Mouse (Mus musculus) cerebellum, adult 11-12 months (tissue): ENCODE measurements at regions not wholly inside any gene's neighbourhood (a gene's known extent, or its start where the extent isn't known, plus 50 kb on each side); places are given as distances from the start of the nearest gene placed in this dataset.

Experiments used
- DNase-seq: peaks from one replicate; pipeline ENCODE4 v3.0.0; 2022

DNA sequence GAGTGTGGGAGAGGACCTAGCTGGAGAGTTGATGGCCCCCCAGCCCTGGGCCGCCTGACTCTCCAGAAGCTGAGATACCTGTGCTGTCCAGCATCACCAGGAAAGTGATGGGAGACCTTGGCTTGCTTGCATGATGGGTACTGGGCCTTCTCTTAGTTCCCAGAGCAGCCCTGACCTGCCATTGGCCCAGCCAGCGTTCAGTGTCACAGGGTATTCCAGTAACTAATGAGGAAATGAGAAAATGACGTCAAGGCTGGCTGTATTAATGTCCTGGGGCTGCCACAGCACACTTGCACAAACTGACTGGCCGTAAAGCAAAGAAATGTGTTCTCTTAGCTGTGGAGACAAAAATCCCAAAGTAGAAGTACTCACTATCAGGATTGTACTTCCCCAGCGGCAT is 307.5 kb downstream of the Tbc1d1 start:
- DNase-seq: no peak

DNA sequence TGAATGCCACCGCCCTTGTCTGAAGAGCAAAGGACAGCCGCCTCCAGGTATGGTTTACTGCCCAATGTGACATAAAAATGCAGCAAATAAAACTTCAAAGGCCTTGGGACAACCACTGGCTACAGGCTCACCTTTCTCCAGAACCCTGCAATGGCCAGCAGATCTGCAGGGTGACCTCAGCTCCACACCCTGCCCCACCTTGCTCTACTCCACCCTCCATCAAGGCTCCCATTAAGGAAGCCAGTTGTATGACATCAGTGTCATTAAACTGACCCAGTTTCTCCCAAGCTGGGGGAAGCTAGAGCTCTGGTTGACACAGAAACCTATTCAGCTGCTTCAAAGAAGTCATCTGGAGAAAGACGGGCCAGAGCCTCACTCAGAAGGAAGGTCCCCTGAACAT is 310.2 kb downstream of the Tbc1d1 start:
- DNase-seq: no peak

DNA sequence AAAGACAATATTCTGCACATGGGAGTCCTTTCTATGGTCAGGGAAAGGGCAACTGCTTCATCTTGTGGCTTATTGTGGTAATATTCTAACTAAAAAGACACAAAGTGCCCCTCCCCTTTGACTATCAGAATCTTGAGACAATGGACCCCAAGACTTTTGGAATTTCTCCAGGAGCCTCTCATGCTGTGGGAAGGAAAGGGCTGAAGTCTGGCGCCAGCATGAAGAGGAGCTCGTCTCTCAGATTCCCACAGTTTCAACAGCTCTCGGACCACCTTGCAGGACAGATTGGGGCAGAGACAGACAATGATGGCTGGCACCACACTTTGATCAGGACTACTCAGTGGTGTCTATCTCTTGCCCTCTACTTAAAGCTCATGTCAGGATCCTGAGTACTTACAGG is 311.8 kb downstream of the Tbc1d1 start:
- no peak for DNase-seq

DNA sequence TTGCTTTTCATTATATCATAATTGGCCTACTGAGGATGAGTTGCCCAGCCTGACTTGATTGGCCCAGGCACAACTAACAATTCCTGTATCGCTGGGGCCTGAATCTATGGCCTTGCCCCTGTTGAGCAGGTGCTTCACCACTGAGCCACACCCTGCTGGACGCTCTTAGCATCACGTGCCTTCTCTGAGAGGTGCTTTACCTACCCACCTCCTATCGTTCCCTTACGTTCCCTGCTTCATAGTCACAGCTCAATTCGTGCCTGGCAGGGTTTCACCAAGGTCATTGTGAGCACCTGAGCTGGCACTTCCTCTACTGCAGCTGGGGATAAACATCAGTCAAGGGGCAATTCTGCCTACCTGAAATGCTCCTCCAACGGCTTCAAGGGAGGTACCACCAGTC is 312.2 kb downstream of the Tbc1d1 start:
- no peak for DNase-seq

DNA sequence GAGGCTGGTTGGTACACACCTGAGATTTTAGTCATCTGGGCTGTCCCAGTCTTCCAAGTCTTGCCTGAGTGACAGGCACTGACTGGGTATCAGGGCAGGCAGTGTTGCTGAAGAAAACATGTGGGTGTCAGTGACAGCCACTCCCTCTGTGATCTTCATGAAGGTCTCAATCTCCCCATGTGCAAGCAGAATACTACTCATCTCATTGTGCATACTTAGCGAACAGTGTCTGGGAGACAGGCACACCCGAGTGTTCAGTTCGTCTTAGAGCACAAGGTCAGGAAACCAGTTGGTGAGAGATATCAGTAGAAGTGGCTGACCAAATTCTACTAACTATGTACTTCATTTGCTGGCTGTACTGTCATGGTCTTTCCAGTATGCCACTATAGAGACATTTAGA is 315.9 kb downstream of the Tbc1d1 start:
- DNase-seq: no peak

DNA sequence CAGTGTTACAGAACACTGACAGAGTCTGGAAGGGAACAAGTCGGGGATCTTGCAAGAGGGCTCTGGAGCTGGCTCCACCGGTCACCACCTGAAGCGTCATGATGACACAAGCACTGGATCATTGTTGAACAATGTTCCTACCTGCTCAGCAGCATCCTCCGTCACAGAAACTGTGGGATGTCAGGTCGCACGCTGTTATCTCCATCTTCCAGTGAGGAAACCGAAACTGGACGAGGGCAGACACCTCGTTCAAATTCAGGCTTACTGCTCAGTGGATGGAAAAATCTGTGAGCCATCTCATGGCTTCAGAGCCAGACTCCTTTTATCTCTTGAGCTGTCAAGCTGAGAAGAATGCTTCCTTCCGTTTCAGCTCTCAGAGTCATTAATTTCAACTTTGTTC is 316.3 kb downstream of the Tbc1d1 start:
- no peak for DNase-seq

DNA sequence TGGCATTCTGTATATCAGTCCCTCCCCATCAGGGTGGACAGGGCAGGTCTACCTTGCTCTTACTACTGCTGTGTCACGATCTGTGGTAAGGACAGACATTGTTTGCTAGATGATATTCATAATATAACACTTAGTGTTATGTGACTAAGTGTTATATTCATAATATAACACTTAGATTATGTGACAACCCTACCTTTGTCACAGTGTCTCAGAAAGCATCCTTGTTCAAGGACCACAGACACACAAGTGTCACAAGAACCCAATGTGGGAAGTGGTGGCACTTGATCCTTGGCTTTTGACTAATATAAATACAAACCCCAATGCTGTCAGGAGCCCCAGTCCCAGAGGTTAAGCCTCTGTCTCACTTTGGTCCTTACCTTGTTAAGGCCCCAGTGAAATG is 318.8 kb downstream of the Tbc1d1 start:
- DNase-seq: no peak

DNA sequence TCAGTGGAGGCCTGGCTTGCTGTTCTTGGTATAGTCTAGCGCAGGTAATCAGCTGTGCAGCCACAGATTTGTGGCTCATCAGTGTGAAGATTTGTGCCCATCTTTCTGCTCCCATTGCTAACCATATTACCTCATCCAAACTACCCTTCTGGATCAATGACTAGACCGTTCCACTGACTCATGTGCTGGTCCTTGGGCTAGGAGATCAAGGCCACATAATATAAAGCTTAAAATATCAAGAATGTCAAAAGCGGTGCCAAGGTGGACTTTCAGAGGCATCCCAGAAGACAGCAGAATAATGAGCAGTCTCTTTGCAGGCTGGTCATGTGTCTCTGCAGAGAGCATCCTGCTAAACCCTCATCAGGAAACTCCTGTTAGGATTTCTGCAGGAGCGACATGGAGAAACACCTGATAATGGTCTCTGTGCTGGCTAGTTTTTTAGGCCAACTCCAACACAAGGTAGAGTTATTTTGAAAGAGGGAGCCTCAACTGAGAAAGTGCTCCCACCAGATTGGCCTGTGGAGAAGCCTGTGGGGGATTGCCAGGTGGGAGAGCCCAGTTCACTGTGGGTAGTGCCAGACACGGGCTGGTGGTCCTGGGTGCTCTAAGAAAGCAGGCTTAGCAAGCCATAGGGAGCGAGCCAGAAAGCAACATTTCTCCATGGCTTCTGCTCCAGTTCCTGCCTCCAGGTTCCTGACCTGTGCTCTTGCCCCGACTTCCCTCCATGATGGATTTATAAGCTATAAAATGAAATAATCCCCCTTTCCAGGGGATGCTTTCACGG is 319.8 kb downstream of the Tbc1d1 start:
- no peak for DNase-seq

DNA sequence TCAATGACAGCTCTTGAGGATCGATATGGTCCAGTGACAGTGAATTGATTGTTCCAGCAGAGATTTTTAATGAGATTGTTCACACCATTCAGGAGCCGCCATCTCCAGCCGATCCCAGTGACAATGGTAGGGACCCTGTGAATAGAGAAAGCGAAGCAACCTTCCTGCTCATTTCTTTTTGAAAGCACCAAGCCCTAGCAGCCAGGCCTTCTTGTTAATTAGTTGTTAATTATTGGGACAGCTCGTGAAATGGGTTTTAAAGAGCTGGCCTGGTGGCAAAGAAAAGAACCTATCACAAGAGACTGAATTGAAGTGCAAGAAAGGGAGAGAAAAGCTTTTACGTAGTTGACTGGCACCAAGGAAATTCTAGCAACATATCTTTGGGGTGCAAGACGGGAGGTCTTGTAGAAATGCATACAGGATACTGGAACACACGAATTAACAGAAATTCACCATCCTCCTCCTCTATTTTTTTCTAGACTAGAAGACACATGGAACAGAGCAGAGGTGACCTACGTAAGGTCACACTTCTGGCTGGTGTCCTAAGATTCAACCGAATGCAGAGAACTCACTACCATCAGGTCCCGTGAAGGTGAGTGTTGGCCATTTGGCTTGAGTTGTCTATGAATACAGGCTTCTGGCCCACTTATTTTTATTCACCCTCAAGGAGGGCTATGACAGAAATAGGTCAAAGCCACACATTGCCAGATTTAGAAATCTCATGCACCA is 320.7 kb downstream of the Tbc1d1 start:
- no peak for DNase-seq

DNA sequence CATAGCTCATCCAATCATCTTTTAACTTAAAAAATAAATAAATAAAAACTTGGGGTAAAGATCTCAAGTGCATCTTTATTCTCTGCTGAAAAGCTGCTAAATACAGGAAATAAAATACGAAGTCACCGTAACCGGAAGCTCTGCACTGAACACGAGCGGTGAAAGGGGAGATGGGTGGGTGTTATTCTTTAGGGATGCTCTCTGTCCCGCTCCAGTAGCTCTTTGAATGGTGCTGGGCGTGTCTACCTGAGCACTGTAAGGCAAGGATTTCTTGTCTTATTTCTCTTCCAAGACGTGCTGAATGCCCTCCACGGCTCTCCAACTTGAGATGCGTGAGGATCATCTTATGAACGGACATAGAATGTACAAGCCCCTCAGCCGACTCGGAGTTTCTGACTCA is 322.0 kb downstream of the Tbc1d1 start:
- no peak for DNase-seq

DNA sequence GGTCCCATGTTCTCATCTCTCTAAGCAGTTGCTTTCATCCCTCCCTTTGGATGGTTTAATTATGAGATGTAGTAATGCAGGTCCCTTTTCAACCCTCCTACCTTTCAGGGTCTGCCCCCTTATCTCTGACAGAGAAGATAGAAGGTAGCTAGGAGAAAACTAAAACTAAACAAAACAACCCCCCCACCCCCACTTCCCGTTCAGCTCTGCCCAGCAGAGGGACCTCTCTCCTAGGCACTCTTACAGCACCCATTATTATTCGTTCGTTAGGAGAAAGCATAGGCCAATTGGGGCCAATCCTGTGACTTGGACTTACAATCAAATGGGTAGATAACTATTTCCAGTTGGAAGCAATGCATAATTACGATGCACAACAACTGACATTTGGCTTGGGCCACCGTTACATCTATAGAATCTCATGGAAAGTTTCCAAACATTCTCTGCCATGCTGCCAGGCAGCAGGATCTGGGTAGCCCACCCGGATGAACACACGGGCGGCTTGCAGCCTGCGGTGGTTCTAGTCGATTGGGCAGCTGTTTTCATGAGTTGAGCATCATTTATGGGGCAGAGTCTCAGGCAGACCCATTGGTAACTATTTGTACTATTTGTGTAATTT is 322.6 kb downstream of the Tbc1d1 start:
- no peak for DNase-seq

DNA sequence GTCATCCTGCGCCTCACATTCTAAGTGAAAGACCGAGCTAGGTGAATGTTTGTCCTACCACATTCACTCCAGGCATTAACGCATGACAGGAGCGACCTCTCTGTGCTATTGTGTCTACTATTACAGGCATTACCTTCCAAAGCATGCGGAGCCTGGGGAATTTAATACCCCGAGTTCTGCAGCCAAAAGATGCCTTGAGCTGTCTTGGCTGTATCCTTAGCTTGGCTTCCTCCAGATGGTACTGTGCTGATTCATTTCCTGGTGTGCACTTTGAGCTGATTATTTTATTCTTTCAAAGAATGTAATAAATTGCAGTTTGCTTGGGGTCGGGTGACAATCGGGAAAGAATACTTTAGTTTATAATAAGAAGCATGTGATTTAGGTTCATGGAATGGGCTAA is 323.2 kb downstream of the Tbc1d1 start:
- no peak for DNase-seq

DNA sequence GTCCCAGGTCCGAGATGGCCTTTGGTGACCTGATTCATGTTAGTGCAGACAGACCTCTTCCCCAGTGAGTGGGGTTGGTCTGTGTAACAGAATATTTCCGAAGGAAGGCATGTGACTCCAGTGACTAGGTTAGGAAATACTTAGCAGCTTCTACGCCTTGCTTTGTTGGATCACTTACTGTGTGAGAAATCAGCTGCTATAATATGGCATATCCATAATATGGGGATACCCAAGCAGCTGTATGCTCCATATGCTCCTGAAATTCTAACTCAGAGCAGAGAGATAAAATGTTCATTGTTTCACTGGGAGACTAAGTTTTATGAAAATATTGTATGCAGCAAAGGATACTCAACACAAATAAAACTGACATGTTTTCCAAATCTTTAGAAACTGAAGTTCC is 318.1 kb upstream of the Klf3 start:
- DNase-seq: no peak

DNA sequence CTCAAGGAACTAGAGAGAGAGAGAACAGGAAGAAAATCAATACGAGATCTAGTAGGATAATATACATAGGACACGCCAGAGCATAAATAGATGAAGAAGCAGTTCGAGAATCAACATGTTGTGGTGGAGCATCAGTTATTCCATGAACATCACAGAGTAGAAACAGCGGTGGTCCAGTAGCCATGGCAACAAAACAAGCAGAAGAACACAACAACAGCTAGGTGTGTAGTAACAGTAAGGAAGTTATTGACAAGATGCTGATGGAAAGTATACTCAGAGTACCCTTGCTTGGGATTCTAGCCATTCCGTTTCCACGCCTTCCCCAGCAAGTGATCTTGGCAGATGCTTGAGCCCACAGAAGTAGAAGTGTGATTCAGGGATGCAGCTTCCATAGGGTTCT is 317.3 kb upstream of the Klf3 start:
- DNase-seq: no peak

DNA sequence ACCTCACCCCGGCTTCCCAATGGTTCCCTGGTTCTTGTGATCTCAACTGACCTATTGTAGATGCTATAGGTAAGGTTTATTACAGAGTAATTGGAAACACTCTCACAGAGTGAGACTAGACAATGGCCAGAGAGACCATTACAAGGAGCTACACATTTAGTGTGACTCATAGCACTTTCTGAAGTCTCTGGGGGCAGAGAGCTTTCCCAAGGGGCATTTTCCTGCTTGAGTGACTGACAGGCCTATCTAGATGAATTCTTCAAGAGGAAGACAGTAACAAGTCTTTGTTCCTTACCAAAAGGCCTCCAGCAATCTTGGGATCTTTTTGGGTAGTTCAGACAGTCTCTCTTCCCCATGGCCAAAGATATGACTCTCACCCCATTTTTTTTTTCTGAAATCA is 316.4 kb upstream of the Klf3 start:
- no peak for DNase-seq

DNA sequence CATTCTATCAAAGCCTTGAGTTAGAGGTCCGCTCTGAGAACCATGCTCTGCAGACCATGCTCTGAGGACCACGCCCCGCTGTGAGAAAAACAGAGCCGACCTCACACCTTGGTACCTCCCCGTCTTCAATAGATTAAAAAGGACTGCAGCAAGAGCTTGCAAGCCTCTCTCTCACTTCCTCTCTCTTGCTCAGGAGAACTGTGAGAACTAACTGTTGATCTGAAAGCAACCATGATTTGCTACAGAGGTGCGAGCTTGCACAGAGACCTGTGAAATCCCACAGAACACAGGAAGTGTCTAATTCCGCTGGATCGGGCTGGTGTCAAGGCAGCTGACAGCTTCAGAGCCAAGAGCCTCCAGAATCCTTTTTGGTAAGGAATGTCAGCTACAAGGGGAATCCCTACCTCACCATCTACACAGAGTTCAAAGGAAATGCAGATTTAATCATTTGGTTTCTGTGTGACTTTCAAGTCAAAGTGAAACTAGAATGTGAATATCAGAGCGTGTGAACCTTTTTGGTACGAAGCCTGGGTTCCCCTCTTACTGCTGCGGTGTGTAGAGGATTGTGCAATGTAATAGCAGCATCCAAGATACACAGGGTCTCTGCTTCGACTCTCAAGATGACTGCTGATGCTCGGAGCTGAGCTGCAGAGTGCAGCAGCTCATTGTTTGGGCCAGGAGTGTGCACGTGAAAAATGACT is 315.3 kb upstream of the Klf3 start:
- DNase-seq: no peak

DNA sequence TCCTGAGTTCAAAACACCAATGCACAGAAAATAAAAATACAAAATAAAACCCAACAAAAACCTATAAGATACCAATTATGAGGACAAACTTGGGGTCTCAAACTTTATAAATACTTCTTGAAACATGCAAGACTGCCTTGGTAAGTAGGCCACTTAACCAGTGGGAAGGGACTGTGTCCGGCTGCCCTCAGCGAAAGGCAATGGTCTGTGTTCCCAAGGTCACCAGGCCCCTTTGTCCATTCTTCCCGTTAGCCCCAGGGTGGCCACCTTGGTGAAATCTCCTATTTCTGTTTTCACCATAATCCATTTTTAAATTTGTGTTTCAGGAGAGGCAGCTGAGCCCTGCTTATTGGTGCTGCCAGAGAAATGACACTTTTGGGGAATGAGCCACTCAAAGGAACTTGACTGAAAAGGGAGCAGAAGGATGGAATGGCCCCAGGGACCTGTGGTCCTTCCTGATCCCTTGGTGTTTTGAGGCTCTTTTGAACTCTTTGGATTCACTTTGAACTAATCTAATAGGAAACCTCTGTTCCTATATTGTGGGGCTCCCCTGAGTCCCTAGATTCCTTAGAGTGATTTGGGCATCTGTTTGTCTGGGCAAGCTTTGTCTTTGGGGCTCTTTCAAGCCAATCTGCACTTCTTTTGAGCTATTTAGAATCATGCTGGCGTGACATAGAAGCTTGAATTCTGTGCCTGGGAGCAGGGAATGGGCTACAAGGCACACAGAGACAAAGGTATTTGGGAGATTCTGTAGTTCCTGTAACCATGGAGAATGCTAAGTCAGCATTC is 313.3 kb upstream of the Klf3 start:
- no peak for DNase-seq

DNA sequence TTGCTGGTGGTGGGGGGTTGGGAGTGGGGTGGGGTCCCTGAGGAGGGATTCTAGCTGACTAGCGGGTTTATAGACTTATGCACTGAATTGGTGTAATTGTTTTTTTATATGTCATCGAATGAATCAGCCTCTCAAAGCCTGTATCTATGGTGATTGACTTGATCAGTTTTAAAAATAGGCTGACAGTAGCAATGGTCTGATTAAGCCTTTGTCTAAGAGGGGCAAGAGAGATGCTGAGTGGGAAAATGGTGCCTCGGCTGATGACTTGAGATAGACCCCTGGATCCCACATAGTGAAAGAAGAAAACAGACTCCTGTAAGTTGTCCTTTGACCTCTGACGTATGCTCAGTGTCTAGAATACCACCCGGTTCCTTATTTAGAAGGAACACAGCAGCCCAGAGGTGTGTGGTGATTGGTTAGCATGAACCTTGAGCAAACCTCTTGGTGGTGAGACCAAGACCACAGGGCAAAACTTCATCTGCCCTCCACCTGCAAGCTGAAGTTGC is 312.7 kb upstream of the Klf3 start:
- DNase-seq: no peak

DNA sequence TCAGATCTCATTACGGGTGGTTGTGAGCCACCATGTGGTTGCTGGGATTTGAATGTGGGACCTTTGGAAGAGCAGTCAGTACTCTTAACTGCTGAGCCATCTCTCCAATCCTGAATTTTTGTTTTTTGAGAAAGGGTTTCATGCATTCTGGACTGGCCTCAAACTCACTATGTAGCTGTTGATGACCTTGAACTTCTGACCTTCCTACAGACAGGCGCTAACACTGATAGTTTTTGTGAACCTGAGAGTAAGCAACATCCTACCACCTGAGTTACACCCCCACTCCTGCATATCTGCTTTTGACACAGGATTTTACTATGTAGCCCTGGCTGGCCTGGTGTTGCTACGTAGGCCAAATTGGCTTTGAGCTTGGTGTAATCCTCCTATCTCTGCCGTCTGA is 308.8 kb upstream of the Klf3 start:
- no peak for DNase-seq

DNA sequence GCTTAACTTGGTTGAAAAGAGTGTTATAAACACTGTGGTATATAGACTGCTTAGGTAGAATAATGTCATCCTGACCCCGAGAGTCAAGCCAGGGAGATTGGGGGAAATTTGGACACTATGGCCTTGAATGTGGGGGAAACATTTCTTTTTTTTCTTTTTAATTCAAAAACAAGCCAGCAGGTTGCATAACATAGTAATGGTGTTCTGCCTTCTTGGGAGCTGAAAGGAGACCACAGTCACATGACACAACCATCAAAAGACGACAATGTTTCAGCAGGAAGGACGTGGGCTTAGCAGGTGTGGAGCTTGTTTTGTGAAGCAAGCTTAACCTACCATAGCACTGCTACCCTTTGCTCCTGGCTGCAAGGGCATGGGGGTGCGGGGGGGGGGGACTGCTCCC is 306.3 kb upstream of the Klf3 start:
- no peak for DNase-seq

DNA sequence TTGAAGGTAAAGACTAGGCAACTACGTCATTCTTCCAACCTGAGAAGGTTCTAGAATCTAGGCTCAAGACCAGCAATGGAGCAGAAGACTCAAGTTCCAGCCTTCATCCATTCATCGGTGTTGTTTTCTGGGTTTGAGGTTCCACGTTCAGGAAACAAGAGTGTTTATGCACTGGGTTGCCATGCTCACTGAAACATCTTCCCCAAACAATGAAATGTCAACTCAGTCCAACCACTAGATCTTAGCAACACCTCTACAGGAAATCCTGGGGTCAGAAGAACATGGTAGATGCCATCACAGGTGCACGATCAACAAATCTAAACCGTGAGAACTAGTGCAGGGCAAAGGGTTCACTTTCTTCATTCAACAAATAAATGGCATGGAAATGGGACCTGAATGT is 304.8 kb upstream of the Klf3 start:
- no peak for DNase-seq

DNA sequence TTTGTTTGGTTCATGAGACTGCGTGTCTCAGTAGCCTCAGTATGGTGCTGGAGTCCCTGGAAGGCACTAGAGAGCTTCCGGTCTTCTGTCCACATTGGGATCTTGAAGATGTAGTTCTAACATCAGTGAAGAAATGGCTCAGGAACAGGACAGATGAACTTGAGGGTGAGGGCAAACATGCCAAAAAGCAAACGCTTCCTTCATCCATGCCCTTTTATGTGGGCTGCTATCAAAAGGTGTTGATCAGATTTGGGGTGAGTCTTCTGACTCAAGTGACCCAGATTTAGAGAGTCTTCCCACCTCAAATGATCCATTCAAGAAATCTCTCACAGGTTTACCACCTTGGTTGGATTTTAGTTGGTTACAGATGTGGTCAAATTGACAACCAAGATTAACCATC is 304.1 kb upstream of the Klf3 start:
- no peak for DNase-seq

DNA sequence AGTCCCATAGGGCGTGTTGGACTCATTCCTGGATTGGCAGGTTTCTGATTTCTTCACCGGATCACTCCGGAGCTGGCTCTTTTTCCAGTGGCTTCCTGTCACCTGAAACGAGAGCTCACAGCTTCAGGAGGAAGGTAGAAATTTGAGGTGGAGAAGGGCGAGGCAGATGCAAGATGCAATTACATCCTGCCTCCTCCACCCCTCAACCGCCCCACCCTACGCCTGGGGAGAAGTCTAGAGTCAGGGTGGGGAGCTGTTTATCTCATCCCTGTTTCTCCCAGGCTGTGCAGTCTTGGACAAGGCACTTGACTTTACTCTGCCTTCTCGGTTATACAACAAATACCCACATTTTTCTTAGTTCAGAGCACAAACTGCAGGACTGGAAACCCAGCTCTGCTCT is 302.8 kb upstream of the Klf3 start:
- DNase-seq: no peak
